Mouse (Mus musculus) testis, adult 2 months (tissue): ENCODE data around the gene Ccdc12. TPM values are rescaled to one million over a fixed set of nuclear protein-coding genes. Genes with fewer than 3 reads are reported as not detected.

ENCODE experiments used
- H3K27ac ChIP-seq: fragments of 200-500 bp; 2 replicates; pipeline ENCODE4 v1.5.1; 2012; ENCODE audit warnings: low read depth, low read length; ENCODE audit not compliant: control insufficient read depth, insufficient read depth
- H3K27me3 ChIP-seq: fragments of 200-500 bp; 2 replicates; pipeline ENCODE4 v1.6.1; 2012; ENCODE audit warnings: mild to moderate bottlenecking, low read length, moderate library complexity; ENCODE audit not compliant: control insufficient read depth, insufficient read depth
- H3K36me3 ChIP-seq: fragments of 200-500 bp; 2 replicates; pipeline ENCODE4 v1.6.1; 2012; ENCODE audit warnings: mild to moderate bottlenecking, low read length; ENCODE audit not compliant: control insufficient read depth, insufficient read depth
- H3K4me1 ChIP-seq: fragments of 200-500 bp; 2 replicates; pipeline ENCODE4 v1.6.1; 2012; ENCODE audit warnings: low read length; ENCODE audit not compliant: control insufficient read depth, insufficient read depth
- H3K4me3 ChIP-seq: fragments of 200-500 bp; 2 replicates; pipeline ENCODE4 v1.5.1; 2012; ENCODE audit warnings: low read depth, mild to moderate bottlenecking, low read length, moderate library complexity, mixed read lengths; ENCODE audit not compliant: control insufficient read depth
- CTCF ChIP-seq: fragments of 200-500 bp; IDR thresholded peaks from 2 replicates; pipeline ENCODE4 v1.5.1; 2012; ENCODE audit warnings: low read depth, mild to moderate bottlenecking, inconsistent platforms, low read length, moderate library complexity; ENCODE audit not compliant: control insufficient read depth, insufficient read depth, insufficient replicate concordance
- POLR2A ChIP-seq: fragments of 200-500 bp; IDR thresholded peaks from 2 replicates; pipeline ENCODE4 v1.6.1; 2012; ENCODE audit warnings: low read depth, mild to moderate bottlenecking, inconsistent platforms, low read length, moderate library complexity; ENCODE audit not compliant: control insufficient read depth
- polyA plus RNA-seq: library from polyadenylated mRNA; depleted of rRNA; stranded (reverse); fragments of >200 nt; gene quantifications from 2 replicates; pipeline ENCODE4 v1.2.3, GENCODE M21; 2012; rRNA removed

Gene Ccdc12
- polyA plus RNA-seq, 1 experiment: 78.9 TPM

GRCm38 (mm10) chr9:110752917-110753435, 96.7 kb downstream of the Ccdc12 start:
- TF ChIP-seq POLR2A: no peak
- no peak for TF ChIP-seq CTCF
- Histone ChIP-seq H3K4me3 (no peak overlapping the region), H3K27ac (no peak overlapping the region), H3K36me3 (no peaks in the 10 kb centered on the region), H3K27me3 (no peaks in the 10 kb centered on the region), H3K4me1 (no peaks in the 10 kb centered on the region)

GRCm38 (mm10) chr9:110753773-110754172, 97.5 kb downstream of the Ccdc12 start:
- no peaks in the 10 kb centered on the region for H3K4me1 ChIP-seq
- H3K4me3 ChIP-seq: no peak overlapping the region
- no peaks in the 10 kb centered on the region for H3K36me3 ChIP-seq
- TF ChIP-seq CTCF (no peak), POLR2A (no peak)
- no peaks in the 10 kb centered on the region for H3K27me3 ChIP-seq
- no peak overlapping the region for H3K27ac ChIP-seq

- no peak overlapping the region for H3K27ac ChIP-seq
- no peaks in the 10 kb centered on the region for H3K27me3 ChIP-seq
- H3K4me1 ChIP-seq: no peaks in the 10 kb centered on the region
- no peaks in the 10 kb centered on the region for H3K36me3 ChIP-seq
- TF ChIP-seq CTCF: no peak
- TF ChIP-seq POLR2A: no peak
- no peak overlapping the region for H3K4me3 ChIP-seq
Measured at GRCm38 (mm10) chr9:110757816-110758215, 101.5 kb downstream of the Ccdc12 start.

GRCm38 (mm10) chr9:110758605-110759004, 102.3 kb downstream of the Ccdc12 start:
- Histone ChIP-seq H3K36me3 (no peaks in the 10 kb centered on the region), H3K27me3 (no peaks in the 10 kb centered on the region), H3K4me3 (no peak overlapping the region), H3K4me1 (no peaks in the 10 kb centered on the region), H3K27ac (no peak overlapping the region)
- TF ChIP-seq CTCF: no peak
- TF ChIP-seq POLR2A: no peak

- H3K27me3 ChIP-seq: no peaks in the 10 kb centered on the region
- TF ChIP-seq CTCF (peak; percentile 48; the same call in 1 of the 2 replicates), POLR2A (no peak)
Measured at GRCm38 (mm10) chr9:110759265-110759664, 103.0 kb downstream of the Ccdc12 start.

GRCm38 (mm10) chr9:110760886-110761285, 104.6 kb downstream of the Ccdc12 start:
- Histone ChIP-seq H3K4me1 (no peaks in the 10 kb centered on the region), H3K36me3 (no peaks in the 10 kb centered on the region), H3K27me3 (no peaks in the 10 kb centered on the region), H3K4me3 (no peak overlapping the region), H3K27ac (no peak overlapping the region)
- TF ChIP-seq CTCF (no peak), POLR2A (no peak)

More at GRCm38 (mm10) chr9:110759265-110759664, 103.0 kb downstream of the Ccdc12 start:
- Histone ChIP-seq H3K4me3 (no peak overlapping the region), H3K4me1 (no peaks in the 10 kb centered on the region), H3K36me3 (no peaks in the 10 kb centered on the region), H3K27ac (no peak overlapping the region)

Other genes starting within 250 kb of the Ccdc12 start
- 28.4 and 32.3 TPM in 2 replicates for gene Ptpn23, start 248.3 kb upstream of the Ccdc12 start, polyA plus RNA-seq
- not detected in 2 replicates for gene Ngp, start 236.8 kb upstream of the Ccdc12 start, polyA plus RNA-seq
- 11.5 TPM in 2 replicates for gene Klhl18, start 179.8 kb upstream of the Ccdc12 start, polyA plus RNA-seq
- gene Kif9, start 179.5 kb upstream of the Ccdc12 start, polyA plus RNA-seq: 122 and 131 TPM in 2 replicates
- gene Setd2, start 123.9 kb upstream of the Ccdc12 start, polyA plus RNA-seq: 33.1 and 34.8 TPM in 2 replicates
- gene Nradd, start 32.1 kb upstream of the Ccdc12 start, polyA plus RNA-seq: 12.2 and 13.2 TPM in 2 replicates
- gene Nbeal2, start 2.3 kb upstream of the Ccdc12 start, polyA plus RNA-seq: 5.4 and 6.1 TPM in 2 replicates
- 0.90 TPM in 2 replicates for gene Myl3, start 85.4 kb downstream of the Ccdc12 start, polyA plus RNA-seq
- 2.8 and 2.9 TPM in 2 replicates for gene Pth1r, start 90.6 kb downstream of the Ccdc12 start, polyA plus RNA-seq
- 68.5 and 85.7 TPM in 2 replicates for gene Prss42, start 141.7 kb downstream of the Ccdc12 start, polyA plus RNA-seq
- 28.9 and 30.6 TPM in 2 replicates for gene Prss44, start 157.5 kb downstream of the Ccdc12 start, polyA plus RNA-seq
- 25.2 and 30.5 TPM in 2 replicates for gene Prss43, start 170.2 kb downstream of the Ccdc12 start, polyA plus RNA-seq
- gene Prss45, start 178.1 kb downstream of the Ccdc12 start, polyA plus RNA-seq: 66.2 and 67.9 TPM in 2 replicates
- 130 and 134 TPM in 2 replicates for gene Prss46, start 188.0 kb downstream of the Ccdc12 start, polyA plus RNA-seq
- 52.9 and 82.3 TPM in 2 replicates for gene Prss50, start 201.5 kb downstream of the Ccdc12 start, polyA plus RNA-seq
- 4.1 and 4.8 TPM in 2 replicates for gene Als2cl, start 223.4 kb downstream of the Ccdc12 start, polyA plus RNA-seq
- gene Tmie, start 223.6 kb downstream of the Ccdc12 start, polyA plus RNA-seq: 0.96 and 1.8 TPM in 2 replicates